Mouse (Mus musculus) forebrain, postnatal 0 days (tissue): ENCODE data around the gene Fam20c. TPM values are rescaled to one million over a fixed set of nuclear protein-coding genes. Genes with fewer than 3 reads are reported as not detected.

Source experiments
- ATAC-seq: fragments of 200-750 bp; cut with Nextera tagmentation; 2 replicates; pipeline ENCODE4 v1.8.0; 2017; ENCODE audit warnings: mild to moderate bottlenecking, moderate library complexity
- DNase-seq: peaks from one replicate; pipeline ENCODE4 v3.0.0-alpha.2; 2015
- H3K27ac ChIP-seq: fragments of 300-500 bp; sonication (generic); 2 replicates; pipeline ENCODE4 v1.5.1; 2014; ENCODE audit warnings: low read depth, mild to moderate bottlenecking, antibody characterized with exemption, low read length, moderate library complexity, mixed read lengths
- H3K27me3 ChIP-seq: fragments of 300-500 bp; sonication (generic); 2 replicates; pipeline ENCODE4 v1.6.1; 2014; ENCODE audit warnings: mild to moderate bottlenecking, low read length, mixed read lengths; ENCODE audit not compliant: insufficient read depth
- H3K36me3 ChIP-seq: fragments of 300-500 bp; sonication (generic); 2 replicates; pipeline ENCODE4 v1.6.1; 2014; ENCODE audit warnings: mild to moderate bottlenecking, moderate library complexity; ENCODE audit not compliant: insufficient read depth
- H3K4me1 ChIP-seq: fragments of 300-500 bp; sonication (generic); 2 replicates; pipeline ENCODE4 v1.6.1; 2014; ENCODE audit warnings: antibody characterized with exemption; ENCODE audit not compliant: insufficient read depth
- H3K4me2 ChIP-seq: fragments of 300-500 bp; sonication (generic); 2 replicates; pipeline ENCODE4 v1.6.1; 2014; ENCODE audit warnings: low read depth, mild to moderate bottlenecking, moderate library complexity
- H3K4me3 ChIP-seq: fragments of 300-500 bp; sonication (generic); 2 replicates; pipeline ENCODE4 v1.5.1; 2014; ENCODE audit warnings: low read depth, low read length, mixed read lengths
- H3K9ac ChIP-seq: fragments of 300-500 bp; sonication (generic); 2 replicates; pipeline ENCODE4 v1.6.1; 2014; ENCODE audit warnings: mild to moderate bottlenecking
- H3K9me3 ChIP-seq: fragments of 300-500 bp; sonication (generic); 2 replicates; pipeline ENCODE4 v1.6.1; 2016; ENCODE audit warnings: low read length
- CTCF ChIP-seq: sonication (generic); IDR thresholded peaks from 2 replicates; pipeline ENCODE4 v1.5.1; 2016; ENCODE audit warnings: antibody characterized with exemption, control low read depth, low read depth
- WGBS: fragments of 180-500 bp; shearing (Covaris S2); extraction: QIAGEN DNeasy Blood & Tissue Kit; methylation state at CpG from one replicate; pipeline ENCODE4 v1.1.7; 2014; 5-methylcytosine and 5-hydroxymethylcytosine counted together
- polyA plus RNA-seq: library from polyadenylated mRNA; unstranded; fragments of >200 nt; fragmentation: Nextera tagmentation; extraction: Ambion mirVana; gene quantifications from 2 replicates; pipeline ENCODE4 v1.2.1, GENCODE M21; 2015
- total RNA-seq: library from RNA; depleted of rRNA; stranded (reverse); fragments of >200 nt; gene quantifications from 2 replicates; pipeline ENCODE4 v1.2.3, GENCODE M21; 2014

The Fam20c gene
- total and polyA plus RNA-seq, 2 experiments from 2014 or later = 50.0 to 81.7 TPM

- no peak overlapping the region for H3K4me3 ChIP-seq
- H3K36me3 ChIP-seq = no peaks in the 10 kb centered on the region
- H3K9ac ChIP-seq = no peak overlapping the region
- DNase-seq (no peak), ATAC-seq (no peak)
- no peaks in the 10 kb centered on the region for H3K27me3 ChIP-seq
- WGBS = 89% methylated on average over 4 of the region's 4 CpGs
- H3K27ac ChIP-seq = no peak overlapping the region
- no peaks in the 10 kb centered on the region for H3K4me1 ChIP-seq
- TF ChIP-seq CTCF = no peak
- no peak overlapping the region for H3K4me2 ChIP-seq
- H3K9me3 ChIP-seq = no peaks in the 10 kb centered on the region
Measured at GRCm38 (mm10) chr5:138840981-138841380, 86.7 kb downstream of the Fam20c start.

- Histone ChIP-seq H3K9ac (no peak overlapping the region), H3K4me3 (no peak overlapping the region), H3K36me3 (no peaks in the 10 kb centered on the region), H3K4me2 (no peak overlapping the region), H3K9me3 (no peaks in the 10 kb centered on the region), H3K4me1 (no peaks in the 10 kb centered on the region), H3K27ac (no peak overlapping the region), H3K27me3 (no peaks in the 10 kb centered on the region)
- ATAC-seq (no peak), DNase-seq (no peak)
- WGBS = 75% methylated on average over 9 of the region's 9 CpGs
- TF ChIP-seq CTCF = no peak
Measured at GRCm38 (mm10) chr5:138843168-138843824, 89.0 kb downstream of the Fam20c start.

DNA sequence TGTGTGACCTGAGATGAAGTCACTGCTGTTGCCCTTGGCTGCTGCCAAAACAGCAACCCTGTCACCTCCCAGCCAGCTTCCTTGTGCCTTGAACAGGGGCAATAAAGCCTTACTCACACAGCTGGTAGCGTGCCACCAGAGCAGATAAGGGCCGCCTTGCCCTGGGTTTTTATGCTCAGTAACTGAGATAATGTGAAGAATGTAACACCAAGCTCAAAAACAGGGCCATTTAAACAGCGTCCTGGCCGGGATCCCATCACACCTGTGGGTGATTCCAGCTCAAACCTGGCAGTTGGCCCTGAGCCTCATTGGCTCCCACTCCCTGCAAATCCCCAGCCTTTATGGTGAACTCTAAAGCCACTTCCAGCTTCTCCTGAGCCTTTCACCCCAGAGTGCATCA lies 92.2 kb downstream of the Fam20c start:
- H3K36me3 ChIP-seq = no peaks in the 10 kb centered on the region
- no peak overlapping the region for H3K27ac ChIP-seq
- no peak overlapping the region for H3K4me2 ChIP-seq
- TF ChIP-seq CTCF = no peak
- WGBS = 81% methylated on average over 4 of the region's 4 CpGs
- H3K4me3 ChIP-seq = no peak overlapping the region
- ATAC-seq (no peak), DNase-seq (no peak)
- no peaks in the 10 kb centered on the region for H3K27me3 ChIP-seq
- H3K9ac ChIP-seq = no peak overlapping the region
- no peaks in the 10 kb centered on the region for H3K9me3 ChIP-seq
- no peaks in the 10 kb centered on the region for H3K4me1 ChIP-seq

GRCm38 (mm10) chr5:138848102-138848501 lies 93.8 kb downstream of the Fam20c start:
- H3K4me1 ChIP-seq = no peaks in the 10 kb centered on the region
- ATAC-seq (peak; percentile 91), DNase-seq (peak; percentile 94)
- no peak overlapping the region for H3K9ac ChIP-seq
- peak overlapping the region; percentile 13; the same call in 1 of the 2 replicates for H3K4me2 ChIP-seq
- peak; percentile 99 for TF ChIP-seq CTCF
- no peaks in the 10 kb centered on the region for H3K9me3 ChIP-seq
- H3K27ac ChIP-seq = no peak overlapping the region
- no peaks in the 10 kb centered on the region for H3K36me3 ChIP-seq
- 3% methylated on average over 7 of the region's 7 CpGs for WGBS
- no peaks in the 10 kb centered on the region for H3K27me3 ChIP-seq
- no peak overlapping the region for H3K4me3 ChIP-seq

DNA sequence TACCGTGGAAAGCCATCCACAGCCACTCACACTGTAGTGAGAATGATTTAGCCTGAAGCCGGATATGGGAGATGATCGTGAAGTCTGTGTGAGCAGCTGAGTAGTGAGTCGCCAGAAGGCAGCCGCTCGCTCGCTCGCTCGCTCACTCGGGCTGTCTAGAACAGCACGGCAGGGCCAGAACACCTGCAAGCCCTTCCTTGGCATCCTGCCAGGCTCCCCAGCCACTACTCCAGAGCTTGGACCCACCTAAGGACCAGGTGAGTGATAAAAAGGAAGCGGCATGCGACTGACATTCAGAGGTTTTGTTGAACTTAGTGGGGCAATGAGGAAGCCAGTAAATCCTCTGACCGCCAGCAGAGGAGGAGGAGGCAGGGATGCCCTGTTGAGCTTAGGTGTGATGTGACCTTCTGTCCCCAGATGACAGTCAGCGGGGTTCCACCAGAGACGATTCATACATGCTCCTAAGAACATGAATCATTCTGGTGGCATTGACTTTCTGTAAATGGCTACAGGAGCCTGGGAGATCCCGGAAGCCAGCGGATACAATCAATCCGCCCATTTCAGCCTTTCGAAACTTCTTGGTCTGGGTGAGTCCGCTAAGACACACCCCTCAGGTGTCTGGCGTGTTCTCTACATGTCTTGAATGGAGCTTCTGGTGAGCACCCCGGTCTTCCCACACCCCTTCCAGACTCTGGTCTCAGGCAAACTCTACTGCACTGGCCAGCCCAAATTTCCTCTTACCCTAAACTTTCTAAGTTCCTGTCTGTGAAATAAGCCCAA lies 95.6 kb downstream of the Fam20c start:
- no peak for TF ChIP-seq CTCF
- Histone ChIP-seq H3K9ac (no peak overlapping the region), H3K27me3 (no peaks in the 10 kb centered on the region), H3K4me1 (no peaks in the 10 kb centered on the region), H3K4me2 (no peak overlapping the region), H3K4me3 (no peak overlapping the region), H3K36me3 (no peaks in the 10 kb centered on the region), H3K27ac (no peak overlapping the region), H3K9me3 (no peaks in the 10 kb centered on the region)
- 77% methylated on average over 23 of the region's 23 CpGs for WGBS
- ATAC-seq (no peak), DNase-seq (peak; percentile 11)

DNA sequence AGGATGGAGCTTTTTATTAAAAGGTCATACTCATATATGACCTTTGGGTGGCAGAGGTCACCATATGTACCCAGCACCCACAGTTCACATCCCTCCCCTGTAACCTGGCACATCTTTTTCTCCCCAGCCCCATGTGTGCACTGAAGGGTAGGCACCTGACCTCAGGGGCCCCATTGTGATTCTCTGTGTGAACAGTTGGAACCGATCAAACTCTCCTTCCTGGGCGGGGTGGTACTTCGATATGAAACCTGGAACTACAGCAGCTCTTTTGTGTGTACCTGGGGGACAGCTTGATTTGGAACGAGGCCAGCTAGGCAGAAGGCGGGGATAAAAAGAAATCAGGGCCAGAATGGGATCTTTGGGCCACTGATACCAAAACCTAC lies 96.1 kb downstream of the Fam20c start:
- WGBS = 83% methylated on average over 5 of the region's 5 CpGs
- no peaks in the 10 kb centered on the region for H3K27me3 ChIP-seq
- TF ChIP-seq CTCF = no peak

DNA sequence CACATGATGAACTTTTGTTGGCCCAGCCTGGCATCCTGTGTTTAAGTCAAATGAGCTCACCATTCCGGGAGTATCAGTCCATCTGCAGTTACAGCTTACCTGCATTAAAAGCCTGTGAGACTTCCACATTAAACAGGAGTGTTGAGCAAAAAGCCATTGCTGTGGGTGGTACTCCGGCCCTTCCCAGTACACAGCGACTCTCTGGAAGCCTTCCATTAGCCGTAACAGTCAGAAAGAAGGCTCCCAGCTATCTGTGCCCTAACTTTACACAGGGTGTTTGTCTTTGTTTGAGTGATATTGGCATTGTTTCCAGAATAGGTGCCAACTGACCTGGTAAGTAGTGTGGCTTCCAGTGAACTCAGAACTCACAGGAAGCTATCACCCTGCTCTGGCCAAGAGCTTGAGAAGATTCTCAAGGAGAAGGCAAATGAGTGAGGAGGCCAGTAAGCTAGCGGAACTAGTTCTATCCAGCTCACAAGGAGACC lies 97.0 kb downstream of the Fam20c start:
- H3K9me3 ChIP-seq = no peaks in the 10 kb centered on the region
- no peaks in the 10 kb centered on the region for H3K4me1 ChIP-seq
- DNase-seq (no peak), ATAC-seq (no peak)
- 87% methylated on average over 5 of the region's 5 CpGs for WGBS
- H3K27ac ChIP-seq = no peak overlapping the region
- H3K4me3 ChIP-seq = no peak overlapping the region
- TF ChIP-seq CTCF = no peak
- no peaks in the 10 kb centered on the region for H3K27me3 ChIP-seq
- H3K4me2 ChIP-seq = no peak overlapping the region
- no peaks in the 10 kb centered on the region for H3K36me3 ChIP-seq
- no peak overlapping the region for H3K9ac ChIP-seq

More for the DNA sequence above, 96.1 kb downstream of the Fam20c start:
- ATAC-seq = no peak
- DNase-seq = no peak
- no peak overlapping the region for H3K9ac ChIP-seq
- H3K4me1 ChIP-seq = no peaks in the 10 kb centered on the region
- H3K9me3 ChIP-seq = no peaks in the 10 kb centered on the region
- H3K27ac ChIP-seq = no peak overlapping the region
- no peaks in the 10 kb centered on the region for H3K36me3 ChIP-seq
- no peak overlapping the region for H3K4me2 ChIP-seq
- H3K4me3 ChIP-seq = no peak overlapping the region
